Mouse (Mus musculus) lung, adult 2 months (tissue): ENCODE data around the gene Fbxo46. TPM values are rescaled to one million over a fixed set of nuclear protein-coding genes. Genes with fewer than 3 reads are reported as not detected.

ENCODE experiments used
- DNase-seq: peaks from one replicate; pipeline ENCODE4 v3.0.0; 2022
- H3K4me1 ChIP-seq: fragments of 200-500 bp; 2 replicates; pipeline ENCODE4 v1.6.1; 2011; ENCODE audit warnings: low read length; ENCODE audit not compliant: control insufficient read depth, insufficient read depth
- H3K4me3 ChIP-seq: fragments of 200-500 bp; replicated peaks from 2 replicates; pipeline ENCODE3; 2011; ENCODE audit warnings: low read depth, mild to moderate bottlenecking, control low read depth, low read length; ENCODE audit errors: extremely low read depth
- CTCF ChIP-seq: fragments of 200-500 bp; IDR thresholded peaks from 2 replicates; pipeline ENCODE4 v1.5.1; 2011; ENCODE audit warnings: mild to moderate bottlenecking, low read length, control low read depth; ENCODE audit not compliant: insufficient read depth
- POLR2A ChIP-seq: fragments of 200-500 bp; IDR thresholded peaks from 2 replicates; pipeline ENCODE4 v1.6.1; 2011; ENCODE audit warnings: low read depth, mild to moderate bottlenecking, control low read depth, low read length, borderline replicate concordance; ENCODE audit errors: extremely low read depth
- WGBS: fragments of 180-500 bp; shearing (Covaris S2); methylation state at CpG from one replicate; pipeline ENCODE4 v1.1.7; 2018; 5-methylcytosine and 5-hydroxymethylcytosine counted together
- polyA plus RNA-seq: library from polyadenylated mRNA; depleted of rRNA; stranded (reverse); fragments of >200 nt; gene quantifications from 2 replicates; pipeline ENCODE4 v1.2.3, GENCODE M21; 2012

Gene Fbxo46
- polyA plus RNA-seq, 1 experiment = 10.7 TPM

GRCm38 (mm10) chr7:19092381-19093173 lies 27.1 kb upstream of the Fbxo46 start:
- H3K4me3 ChIP-seq = no peak overlapping the region
- DNase-seq = peak; percentile 41
- TF ChIP-seq POLR2A (no peak), CTCF (no peak)
- 19% methylated on average over 37 of the region's 38 CpGs for WGBS
- peaks cover 2% of the 10 kb centered on the region; the same call in 1 of the 2 replicates for H3K4me1 ChIP-seq

- DNase-seq = peak; percentile 89
- peak; percentile 65 for TF ChIP-seq CTCF
- no peak for TF ChIP-seq POLR2A
- Histone ChIP-seq H3K4me1 (peaks cover 4% of the 10 kb centered on the region; the same call in 1 of the 2 replicates), H3K4me3 (peak overlapping the region; percentile 42)
- under 1% methylated on average over 14 of the region's 15 CpGs for WGBS
Measured at GRCm38 (mm10) chr7:19093174-19093521, 26.5 kb upstream of the Fbxo46 start.

GRCm38 (mm10) chr7:19093537-19094385 lies 25.9 kb upstream of the Fbxo46 start:
- WGBS = under 1% methylated on average over 45 of the region's 45 CpGs
- peaks cover 4% of the 10 kb centered on the region; the same call in 1 of the 2 replicates for H3K4me1 ChIP-seq
- TF ChIP-seq CTCF (no peak), POLR2A (peak; percentile 90)
- peak; percentile 93 for DNase-seq
- H3K4me3 ChIP-seq = peak overlapping the region; percentile 82

GRCm38 (mm10) chr7:19094471-19094825 lies 25.2 kb upstream of the Fbxo46 start, which contains the start of gene Six5:
Gene Six5, plus strand, starts transcription at chr7:19094594.
- TF ChIP-seq CTCF = no peak
- no peak for TF ChIP-seq POLR2A
- no peak for DNase-seq
- Histone ChIP-seq H3K4me3 (peak within 1 kb of the TSS; percentile 82), H3K4me1 (peaks cover 4% of the 10 kb centered on the region; the same call in 1 of the 2 replicates)
- under 1% methylated on average over 27 of the region's 36 CpGs for WGBS

GRCm38 (mm10) chr7:19094826-19095750 lies 24.6 kb upstream of the Fbxo46 start:
- Histone ChIP-seq H3K4me3 (peak overlapping the region; percentile 82), H3K4me1 (peaks cover 4% of the 10 kb centered on the region; the same call in 1 of the 2 replicates)
- WGBS = under 1% methylated on average over 83 of the region's 87 CpGs
- TF ChIP-seq CTCF (no peak), POLR2A (peak; percentile 12; the same call in 1 of the 2 replicates)
- DNase-seq = peak; percentile 69

- peak overlapping the region; percentile 10 for H3K4me3 ChIP-seq
Measured at GRCm38 (mm10) chr7:19095751-19096110, 23.9 kb upstream of the Fbxo46 start.

GRCm38 (mm10) chr7:19096421-19096976 lies 23.2 kb upstream of the Fbxo46 start:
- DNase-seq = no peak
- no peak overlapping the region for H3K4me3 ChIP-seq
- 82% methylated on average over 5 of the region's 5 CpGs for WGBS
- peaks cover 4% of the 10 kb centered on the region; the same call in 1 of the 2 replicates for H3K4me1 ChIP-seq
- no peak for TF ChIP-seq POLR2A
- no peak for TF ChIP-seq CTCF

More at GRCm38 (mm10) chr7:19095751-19096110, 23.9 kb upstream of the Fbxo46 start:
- no peak for DNase-seq
- no peak for TF ChIP-seq CTCF
- TF ChIP-seq POLR2A = no peak
- 2% methylated on average over 19 of the region's 19 CpGs for WGBS
- H3K4me1 ChIP-seq = peaks cover 4% of the 10 kb centered on the region; the same call in 1 of the 2 replicates

- H3K4me3 ChIP-seq = no peak overlapping the region
- TF ChIP-seq CTCF (no peak), POLR2A (no peak)
- DNase-seq = no peak
- 50% methylated on average over 2 of the region's 2 CpGs for WGBS
- H3K4me1 ChIP-seq = peaks cover 4% of the 10 kb centered on the region; the same call in 1 of the 2 replicates
Measured at GRCm38 (mm10) chr7:19097217-19097616, 22.4 kb upstream of the Fbxo46 start.
